ENCODE assay signal across 21 mouse cellular contexts in the genomic region with DNA sequence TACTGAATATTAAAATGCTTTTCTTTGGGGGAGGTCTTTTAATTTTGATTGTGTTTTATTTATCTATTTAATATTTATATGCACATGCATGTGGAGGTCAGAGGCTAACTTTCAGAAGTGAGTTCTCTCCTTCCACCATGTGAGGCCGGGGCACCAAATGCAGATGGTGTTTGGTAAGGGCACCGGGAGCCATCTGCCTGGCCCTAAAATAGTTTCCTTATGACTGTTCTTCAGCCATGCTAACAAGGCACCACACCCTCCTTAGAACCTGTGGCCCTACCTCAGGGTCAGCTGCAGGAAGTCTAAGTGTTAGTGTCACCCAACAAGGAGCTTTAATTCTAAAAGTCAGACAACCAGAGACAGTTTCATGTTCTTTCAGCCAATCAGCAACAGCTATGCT. TPM values are rescaled to one million over a fixed set of nuclear protein-coding genes. Genes with fewer than 3 reads are reported as not detected.
"Had no signal": no experiment of that assay in that cellular context is flagged by ENCODE, and none has a peak within 500 bp of the region (broad histone marks: within the 10 kb centered on the region; RNA-seq: fewer than 3 reads in every experiment).

No protein-coding gene starts in this region.

- H3K27me3 ChIP-seq: neural tube, embryonic 13.5 days; neural tube, embryonic 15.5 days had no signal

- H3K4me2 ChIP-seq: lung, embryonic 14.5 days; midbrain, embryonic 12.5 days; neural tube, embryonic 13.5 days; neural tube, embryonic 15.5 days had no signal

- H3K9ac ChIP-seq: lung, embryonic 14.5 days; midbrain, embryonic 12.5 days; neural tube, embryonic 13.5 days; neural tube, embryonic 15.5 days had no signal

- H3K9me3 ChIP-seq: midbrain, embryonic 10.5 days; midbrain, embryonic 12.5 days; neural tube, embryonic 13.5 days; neural tube, embryonic 15.5 days had no signal

- ATAC-seq: midbrain, embryonic 16.5 days had no signal

- H3K27ac ChIP-seq: midbrain, embryonic 10.5 days; midbrain, embryonic 12.5 days; neural tube, embryonic 13.5 days; neural tube, embryonic 15.5 days had no signal

- H3K36me3 ChIP-seq: midbrain, embryonic 10.5 days; midbrain, embryonic 12.5 days; neural tube, embryonic 13.5 days; neural tube, embryonic 15.5 days had no signal

- DNase-seq: lung, embryonic 14.5 days; lung, postnatal 10 days; lung, postnatal 4 days; midbrain, embryonic 14.5 days; retina, postnatal 1 day; right cerebral cortex, adult 18-20 months; right cerebral cortex, postnatal 25 days; right cerebral cortex, postnatal 4 days; spleen, adult 18-20 months; thymus, adult 18-20 months; thymus, postnatal 14 days; thymus, postnatal 36 days had no signal

- H3K4me3 ChIP-seq: midbrain, embryonic 10.5 days; midbrain, embryonic 12.5 days; myocyte; neural tube, embryonic 13.5 days; neural tube, embryonic 15.5 days had no signal

RNA-seq across cellular contexts. Expression of gene Acan, which starts 58.2 kb away (rescaled TPM):
- total RNA-seq: megakaryocyte, adult 5-6 weeks; megakaryocyte-erythroid progenitor cell, adult 5-6 weeks had no signal
- polyA plus RNA-seq: myocyte; small intestine, adult 2 months had no signal
